Mouse (Mus musculus): ENCODE data around the gene Cep112. TPM values are rescaled to one million over a fixed set of nuclear protein-coding genes. Genes with fewer than 3 reads are reported as not detected.
"Not testable (repeated sequence)": the region's sequence is repeated elsewhere in the genome, so short reads cannot be mapped to it uniquely, and the experiment has no call there.

Gene Cep112
- polyA plus RNA-seq, 1 experiment from 2014 or later = 1.3 TPM

GRCm38 (mm10) chr11:108857678-108858338 is 432.8 kb downstream of the Cep112 start:
- Histone ChIP-seq H3K9ac (no peak overlapping the region), H3K4me3 (replicated peaks) (no peak overlapping the region), H3K4me2 (no peak overlapping the region), H3K36me3 (replicated peaks) (no peaks in the 10 kb centered on the region), H3K4me1 (replicated peaks) (no peaks in the 10 kb centered on the region; the same call in 1 of the 2 replicates), H3K27ac (replicated peaks) (no peak overlapping the region), H3K27me3 (no peaks in the 10 kb centered on the region), H3K9me3 (replicated peaks) (no peaks in the 10 kb centered on the region)
- WGBS (ENCODE audit: insufficient replicate concordance) = 38% methylated on average over 7 of the region's 7 CpGs
- 0 out of 2 replicates have a peak, but pooled peaks have one; percentile 25 for ATAC-seq (ENCODE audit: insufficient read depth)

GRCm38 (mm10) chr11:108858339-108858804 is 433.4 kb downstream of the Cep112 start:
- WGBS (ENCODE audit: insufficient replicate concordance) = 47% methylated on average over 3 of the region's 3 CpGs

GRCm38 (mm10) chr11:108858846-108859245 is 433.9 kb downstream of the Cep112 start:
- no peaks in the 10 kb centered on the region for H3K27me3 ChIP-seq
- ATAC-seq (ENCODE audit: insufficient read depth) = no peak
- no peaks in the 10 kb centered on the region for H3K36me3 ChIP-seq (replicated peaks)
- H3K4me1 ChIP-seq (replicated peaks) = no peaks in the 10 kb centered on the region; the same call in 1 of the 2 replicates
- no peak overlapping the region for H3K9ac ChIP-seq
- H3K27ac ChIP-seq (replicated peaks) = no peak overlapping the region
- H3K4me2 ChIP-seq = no peak overlapping the region
- H3K9me3 ChIP-seq (replicated peaks) = no peaks in the 10 kb centered on the region
- H3K4me3 ChIP-seq (replicated peaks) = no peak overlapping the region
- 68% methylated on average over 6 of the region's 6 CpGs for WGBS (ENCODE audit: insufficient replicate concordance)

More at GRCm38 (mm10) chr11:108858339-108858804, 433.4 kb downstream of the Cep112 start:
- H3K9ac ChIP-seq = no peak overlapping the region
- H3K36me3 ChIP-seq (replicated peaks) = no peaks in the 10 kb centered on the region
- ATAC-seq (ENCODE audit: insufficient read depth) = no peak
- no peaks in the 10 kb centered on the region for H3K27me3 ChIP-seq
- H3K4me3 ChIP-seq (replicated peaks) = no peak overlapping the region
- no peaks in the 10 kb centered on the region; the same call in 1 of the 2 replicates for H3K4me1 ChIP-seq (replicated peaks)
- no peak overlapping the region for H3K27ac ChIP-seq (replicated peaks)
- no peak overlapping the region for H3K4me2 ChIP-seq
- no peaks in the 10 kb centered on the region for H3K9me3 ChIP-seq (replicated peaks)

- H3K4me3 ChIP-seq (replicated peaks) = no peak overlapping the region
- H3K9me3 ChIP-seq (replicated peaks) = no peaks in the 10 kb centered on the region
- ATAC-seq (ENCODE audit: insufficient read depth) = no peak
- H3K4me2 ChIP-seq = no peak overlapping the region
- H3K27ac ChIP-seq (replicated peaks) = no peak overlapping the region
- H3K9ac ChIP-seq = no peak overlapping the region
- H3K4me1 ChIP-seq (replicated peaks) = no peaks in the 10 kb centered on the region; the same call in 1 of the 2 replicates
- no peaks in the 10 kb centered on the region for H3K27me3 ChIP-seq
- H3K36me3 ChIP-seq (replicated peaks) = no peaks in the 10 kb centered on the region
- WGBS (ENCODE audit: insufficient replicate concordance) = 43% methylated on average over 6 of the region's 6 CpGs
These were observed 437.4 kb downstream of the Cep112 start for GRCm38 (mm10) chr11:108862360-108862759.

GRCm38 (mm10) chr11:108865746-108866145 is 440.8 kb downstream of the Cep112 start:
- Histone ChIP-seq H3K27me3 (no peaks in the 10 kb centered on the region), H3K36me3 (replicated peaks) (no peaks in the 10 kb centered on the region), H3K27ac (replicated peaks) (no peak overlapping the region), H3K4me3 (replicated peaks) (no peak overlapping the region), H3K4me1 (replicated peaks) (no peaks in the 10 kb centered on the region), H3K9me3 (replicated peaks) (no peaks in the 10 kb centered on the region), H3K9ac (no peak overlapping the region), H3K4me2 (no peak overlapping the region)
- ATAC-seq (ENCODE audit: insufficient read depth) = no peak
- 36% methylated on average over 8 of the region's 8 CpGs for WGBS (ENCODE audit: insufficient replicate concordance)

- no peak for ATAC-seq (ENCODE audit: insufficient read depth)
- no peaks in the 10 kb centered on the region for H3K36me3 ChIP-seq (replicated peaks)
- no peak overlapping the region for H3K4me3 ChIP-seq (replicated peaks)
- no peak overlapping the region for H3K9ac ChIP-seq
- no peak overlapping the region for H3K4me2 ChIP-seq
- 50% methylated on average over 6 of the region's 6 CpGs for WGBS (ENCODE audit: insufficient replicate concordance)
- no peaks in the 10 kb centered on the region for H3K4me1 ChIP-seq (replicated peaks)
- H3K27ac ChIP-seq (replicated peaks) = no peak overlapping the region
- no peaks in the 10 kb centered on the region for H3K9me3 ChIP-seq (replicated peaks)
- H3K27me3 ChIP-seq = no peaks in the 10 kb centered on the region
These were observed 442.5 kb downstream of the Cep112 start for GRCm38 (mm10) chr11:108867538-108867937.

GRCm38 (mm10) chr11:108871284-108871683 is 446.3 kb downstream of the Cep112 start:
- H3K36me3 ChIP-seq (replicated peaks); H3K9me3 ChIP-seq (replicated peaks); H3K4me1 ChIP-seq (replicated peaks); H3K9ac ChIP-seq; H3K27me3 ChIP-seq; H3K27ac ChIP-seq (replicated peaks); H3K4me3 ChIP-seq (replicated peaks); H3K4me2 ChIP-seq; ATAC-seq (ENCODE audit: insufficient read depth): not testable (repeated sequence)
- WGBS (ENCODE audit: insufficient replicate concordance) = 63% methylated on average over 1 of the region's 1 CpGs

GRCm38 (mm10) chr11:108871748-108872147 is 446.8 kb downstream of the Cep112 start:
- H3K9me3 ChIP-seq (replicated peaks) = no peaks in the 10 kb centered on the region
- H3K9ac ChIP-seq = no peak overlapping the region
- H3K4me1 ChIP-seq (replicated peaks) = no peaks in the 10 kb centered on the region
- H3K36me3 ChIP-seq (replicated peaks) = no peaks in the 10 kb centered on the region
- ATAC-seq (ENCODE audit: insufficient read depth) = no peak
- H3K4me3 ChIP-seq (replicated peaks) = no peak overlapping the region
- no peaks in the 10 kb centered on the region for H3K27me3 ChIP-seq
- 62% methylated on average over 3 of the region's 3 CpGs for WGBS (ENCODE audit: insufficient replicate concordance)
- H3K27ac ChIP-seq (replicated peaks) = no peak overlapping the region
- H3K4me2 ChIP-seq = no peak overlapping the region

GRCm38 (mm10) chr11:108876633-108877205 is 451.7 kb downstream of the Cep112 start:
- H3K4me3 ChIP-seq (replicated peaks) = no peak overlapping the region
- no peak for ATAC-seq (ENCODE audit: insufficient read depth)
- H3K9ac ChIP-seq = no peak overlapping the region
- no peak overlapping the region for H3K27ac ChIP-seq (replicated peaks)
- H3K4me1 ChIP-seq (replicated peaks) = no peaks in the 10 kb centered on the region
- H3K27me3 ChIP-seq = no peaks in the 10 kb centered on the region
- 51% methylated on average over 7 of the region's 7 CpGs for WGBS (ENCODE audit: insufficient replicate concordance)
- no peak overlapping the region for H3K4me2 ChIP-seq
- no peaks in the 10 kb centered on the region for H3K36me3 ChIP-seq (replicated peaks)
- H3K9me3 ChIP-seq (replicated peaks) = no peaks in the 10 kb centered on the region

GRCm38 (mm10) chr11:108877520-108877919 is 452.5 kb downstream of the Cep112 start:
- 57% methylated on average over 5 of the region's 5 CpGs for WGBS (ENCODE audit: insufficient replicate concordance)
- H3K9me3 ChIP-seq (replicated peaks) = no peaks in the 10 kb centered on the region
- ATAC-seq (ENCODE audit: insufficient read depth) = no peak
- no peaks in the 10 kb centered on the region for H3K4me1 ChIP-seq (replicated peaks)
- no peak overlapping the region for H3K27ac ChIP-seq (replicated peaks)
- no peaks in the 10 kb centered on the region for H3K27me3 ChIP-seq
- H3K4me3 ChIP-seq (replicated peaks) = no peak overlapping the region
- H3K36me3 ChIP-seq (replicated peaks) = no peaks in the 10 kb centered on the region
- H3K9ac ChIP-seq = no peak overlapping the region
- H3K4me2 ChIP-seq = no peak overlapping the region

- no peaks in the 10 kb centered on the region for H3K4me1 ChIP-seq (replicated peaks)
- H3K36me3 ChIP-seq (replicated peaks) = no peaks in the 10 kb centered on the region
- H3K4me2 ChIP-seq = no peak overlapping the region
- H3K4me3 ChIP-seq (replicated peaks) = no peak overlapping the region
- ATAC-seq (ENCODE audit: insufficient read depth) = no peak
- 55% methylated on average over 4 of the region's 4 CpGs for WGBS (ENCODE audit: insufficient replicate concordance)
- H3K27ac ChIP-seq (replicated peaks) = no peak overlapping the region
- H3K9ac ChIP-seq = no peak overlapping the region
- no peaks in the 10 kb centered on the region for H3K27me3 ChIP-seq
- H3K9me3 ChIP-seq (replicated peaks) = no peaks in the 10 kb centered on the region
These were observed 455.6 kb downstream of the Cep112 start for GRCm38 (mm10) chr11:108880546-108880945.

Data from liver, embryonic 15.5 days (tissue).